Mouse (Mus musculus): Measurements from ENCODE around the gene Olfr1272.
"Not testable (repeated sequence)": the region's sequence is repeated elsewhere in the genome, so short reads cannot be mapped to it uniquely, and the experiment has no call there.

Olfr1272 gene

DNA sequence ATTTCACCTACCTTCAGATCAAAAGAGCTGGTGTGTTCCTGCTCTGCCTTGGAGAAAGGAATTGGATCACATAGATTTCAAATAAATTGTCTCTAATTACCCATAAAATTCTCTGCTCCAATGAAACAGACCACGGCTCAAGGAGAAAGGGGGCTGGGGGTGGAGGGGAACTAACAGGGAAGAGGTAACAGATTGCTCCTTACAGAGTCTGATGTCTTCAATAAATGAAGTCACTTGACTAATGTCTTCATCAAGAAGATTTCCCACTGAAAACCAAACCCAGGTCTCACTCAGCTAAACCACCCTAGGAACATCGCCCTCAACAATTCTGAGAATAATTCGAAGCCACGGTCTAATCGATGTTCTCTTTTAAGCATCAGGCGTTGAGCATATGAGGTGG lies at the start of gene Olfr1272:
TSS of gene Olfr1272 (minus strand) at position 101 of the 400 bp plus-strand sequence.
- no peak for DNase-seq (ENCODE audit: low read depth, low spot score)

DNA sequence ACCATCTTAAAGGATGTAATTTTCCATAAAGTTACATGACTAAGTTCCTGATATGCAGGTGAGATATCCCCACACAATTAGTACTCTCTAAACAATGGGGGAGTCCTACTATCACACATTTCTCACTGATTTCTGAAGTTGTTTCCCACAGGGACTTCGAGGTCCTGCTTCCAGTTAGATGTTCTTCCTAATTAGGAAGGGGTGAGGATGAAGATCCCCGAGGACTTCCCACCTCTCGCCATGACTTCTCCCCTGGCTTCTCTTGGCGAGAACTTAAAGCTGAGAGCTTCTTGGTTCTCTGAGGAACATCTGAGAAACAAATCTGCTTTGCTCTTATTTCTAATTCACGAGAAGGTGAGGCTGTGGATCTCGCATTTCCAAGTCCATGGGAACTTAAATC lies 29.3 kb upstream of the Olfr1272 start, which contains the start of gene Gm13769:
TSS of gene Gm13769 (plus strand) at position 301 of the 400 bp plus-strand sequence.
- DNase-seq (ENCODE audit: low read depth, low spot score): not testable (repeated sequence)

DNA sequence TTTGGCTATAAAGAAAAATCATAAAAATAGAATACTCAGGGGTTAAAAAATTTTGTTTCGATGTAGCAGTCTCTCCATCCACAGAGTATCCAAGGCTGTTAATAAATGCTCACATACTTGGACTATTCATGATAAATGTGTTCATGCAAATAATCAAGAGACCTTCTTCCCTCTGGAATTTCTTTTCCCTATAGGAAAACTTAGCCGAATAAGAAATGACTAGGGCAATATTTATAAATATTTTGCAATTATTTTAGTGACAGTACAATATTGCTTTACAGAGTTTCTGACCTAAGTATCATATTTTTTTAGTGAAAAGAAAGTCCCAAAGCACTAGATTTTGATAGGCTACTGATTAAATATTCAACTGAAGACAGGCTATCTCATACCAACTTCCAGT lies 21.7 kb downstream of the Olfr1272 start, which contains the start of gene Olfr1271:
TSS of gene Olfr1271 (minus strand) at position 101 of the 400 bp plus-strand sequence.
- no peak for DNase-seq (ENCODE audit: low read depth, low spot score)

GRCm38 (mm10) chr2:90257492-90257891 lies 35.1 kb downstream of the Olfr1272 start, which contains the start of gene Olfr142:
Olfr142 (minus strand) TSS chr2:90257592.
- DNase-seq (ENCODE audit: low read depth, low spot score): no peak

Measured in A20 (cell line).